Mouse (Mus musculus): ENCODE data around the gene Nectin1.

Nectin1 gene

GRCm38 (mm10) chr9:43796841-43797740, 53.3 kb downstream of the Nectin1 start:
- DNase-seq (ENCODE audit: extremely low read depth, low read depth, low spot score), result peak; percentile 98

- DNase-seq (ENCODE audit: extremely low read depth, low read depth, low spot score), result no peak
These were observed 54.0 kb downstream of the Nectin1 start for GRCm38 (mm10) chr9:43797746-43798145.

- no peak for DNase-seq (ENCODE audit: extremely low read depth, low read depth, low spot score)
These were observed 56.7 kb downstream of the Nectin1 start for GRCm38 (mm10) chr9:43800525-43800924.

GRCm38 (mm10) chr9:43801911-43802310, 58.1 kb downstream of the Nectin1 start:
- no peak for DNase-seq (ENCODE audit: extremely low read depth, low read depth, low spot score)

GRCm38 (mm10) chr9:43807565-43807964, 63.8 kb downstream of the Nectin1 start:
- no peak for DNase-seq (ENCODE audit: extremely low read depth, low read depth, low spot score)

GRCm38 (mm10) chr9:43808099-43808498, 64.3 kb downstream of the Nectin1 start:
- DNase-seq (ENCODE audit: extremely low read depth, low read depth, low spot score), result no peak

GRCm38 (mm10) chr9:43808546-43808945, 64.8 kb downstream of the Nectin1 start:
- no peak for DNase-seq (ENCODE audit: extremely low read depth, low read depth, low spot score)

GRCm38 (mm10) chr9:43813156-43813555, 69.4 kb downstream of the Nectin1 start:
- no peak for DNase-seq (ENCODE audit: extremely low read depth, low read depth, low spot score)

- DNase-seq (ENCODE audit: extremely low read depth, low read depth, low spot score), result no peak
These were observed 78.4 kb downstream of the Nectin1 start for GRCm38 (mm10) chr9:43822206-43822605.

- DNase-seq (ENCODE audit: extremely low read depth, low read depth, low spot score), result no peak
These were observed 81.4 kb downstream of the Nectin1 start for GRCm38 (mm10) chr9:43825178-43825577.

- no peak for DNase-seq (ENCODE audit: extremely low read depth, low read depth, low spot score)
These were observed 82.9 kb downstream of the Nectin1 start for GRCm38 (mm10) chr9:43826558-43827253.

GRCm38 (mm10) chr9:43827593-43827992, 83.8 kb downstream of the Nectin1 start:
- no peak for DNase-seq (ENCODE audit: extremely low read depth, low read depth, low spot score)

- no peak for DNase-seq (ENCODE audit: extremely low read depth, low read depth, low spot score)
These were observed 85.2 kb downstream of the Nectin1 start for GRCm38 (mm10) chr9:43828960-43829359.

- no peak for DNase-seq (ENCODE audit: extremely low read depth, low read depth, low spot score)
These were observed 89.4 kb downstream of the Nectin1 start for GRCm38 (mm10) chr9:43833232-43833631.

- DNase-seq (ENCODE audit: extremely low read depth, low read depth, low spot score), result no peak
These were observed 90.5 kb downstream of the Nectin1 start for GRCm38 (mm10) chr9:43834283-43834682.

- no peak for DNase-seq (ENCODE audit: extremely low read depth, low read depth, low spot score)
These were observed 94.8 kb downstream of the Nectin1 start for GRCm38 (mm10) chr9:43838561-43838960.

GRCm38 (mm10) chr9:43842921-43843577, 99.3 kb downstream of the Nectin1 start:
- DNase-seq (ENCODE audit: extremely low read depth, low read depth, low spot score), result no peak

GRCm38 (mm10) chr9:43843711-43844127, 99.9 kb downstream of the Nectin1 start:
- DNase-seq (ENCODE audit: extremely low read depth, low read depth, low spot score), result no peak

GRCm38 (mm10) chr9:43845660-43846455, 102.1 kb downstream of the Nectin1 start:
- DNase-seq (ENCODE audit: extremely low read depth, low read depth, low spot score), result no peak

GRCm38 (mm10) chr9:43847861-43848260, 104.1 kb downstream of the Nectin1 start:
- no peak for DNase-seq (ENCODE audit: extremely low read depth, low read depth, low spot score)

GRCm38 (mm10) chr9:43850281-43850680, 106.5 kb downstream of the Nectin1 start:
- DNase-seq (ENCODE audit: extremely low read depth, low read depth, low spot score), result no peak

Measured in fat pad, adult 2 months (tissue).